Mouse (Mus musculus) adrenal gland, postnatal 10 days (tissue): ENCODE results near the gene Vps26a. TPM values are rescaled to one million over a fixed set of nuclear protein-coding genes. Genes with fewer than 3 reads are reported as not detected.

ENCODE experiments used
- DNase-seq: peaks from one replicate; pipeline ENCODE4 v3.0.0; 2021; ENCODE audit warnings: mixed read lengths
- total RNA-seq, 2 experiments: library from RNA; stranded (reverse); gene quantifications; 2 replicates each; pipeline ENCODE4 v1.2.3; 2021

Gene Vps26a
- total RNA-seq, 2 experiments from 2014 or later: 42.9 to 48.3 TPM

DNA sequence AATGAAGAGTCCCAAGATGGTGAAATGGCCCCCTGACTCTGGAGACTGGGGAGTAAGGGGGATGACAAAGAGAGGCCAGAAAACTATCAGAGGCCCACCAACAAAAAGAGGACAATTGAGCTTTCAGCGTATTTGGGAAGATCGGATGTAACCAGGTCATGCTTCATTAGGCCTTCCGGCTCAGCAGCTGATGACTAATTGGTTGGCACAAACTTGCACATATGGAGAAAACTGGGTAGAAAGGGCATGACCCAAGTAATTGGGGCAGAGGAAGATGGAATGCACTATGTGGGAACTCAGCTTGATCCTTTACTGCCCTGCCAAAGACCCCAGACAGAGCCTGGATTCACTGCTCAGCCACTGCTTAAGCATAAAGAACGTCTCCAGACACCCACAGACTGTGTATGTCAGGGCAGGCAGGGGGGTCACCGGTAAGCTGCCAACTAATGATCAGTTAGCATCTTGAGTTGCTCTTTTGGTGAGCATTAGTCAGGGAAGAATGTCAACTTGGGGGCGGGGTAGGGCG is 67.7 kb downstream of the Vps26a start:
- DNase-seq: no peak

DNA sequence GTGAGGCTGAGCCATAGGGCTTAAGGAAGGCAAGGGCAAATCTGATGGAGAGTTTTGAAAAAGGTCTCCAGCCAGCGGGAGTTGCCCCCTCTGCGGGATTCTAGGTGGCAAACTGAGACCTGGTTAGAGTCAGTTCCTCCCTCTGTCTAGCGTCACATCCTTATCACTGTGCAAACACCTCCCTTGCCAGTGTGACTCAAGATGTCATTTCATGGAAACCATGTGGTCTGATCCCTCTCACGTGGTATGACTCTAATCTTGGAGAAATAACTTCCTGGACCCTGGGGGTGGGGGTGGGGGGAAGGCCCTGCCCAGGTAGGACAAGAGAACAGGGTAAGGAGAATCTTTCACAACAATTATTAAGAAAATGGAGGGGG is 73.0 kb downstream of the Vps26a start:
- DNase-seq: no peak

DNA sequence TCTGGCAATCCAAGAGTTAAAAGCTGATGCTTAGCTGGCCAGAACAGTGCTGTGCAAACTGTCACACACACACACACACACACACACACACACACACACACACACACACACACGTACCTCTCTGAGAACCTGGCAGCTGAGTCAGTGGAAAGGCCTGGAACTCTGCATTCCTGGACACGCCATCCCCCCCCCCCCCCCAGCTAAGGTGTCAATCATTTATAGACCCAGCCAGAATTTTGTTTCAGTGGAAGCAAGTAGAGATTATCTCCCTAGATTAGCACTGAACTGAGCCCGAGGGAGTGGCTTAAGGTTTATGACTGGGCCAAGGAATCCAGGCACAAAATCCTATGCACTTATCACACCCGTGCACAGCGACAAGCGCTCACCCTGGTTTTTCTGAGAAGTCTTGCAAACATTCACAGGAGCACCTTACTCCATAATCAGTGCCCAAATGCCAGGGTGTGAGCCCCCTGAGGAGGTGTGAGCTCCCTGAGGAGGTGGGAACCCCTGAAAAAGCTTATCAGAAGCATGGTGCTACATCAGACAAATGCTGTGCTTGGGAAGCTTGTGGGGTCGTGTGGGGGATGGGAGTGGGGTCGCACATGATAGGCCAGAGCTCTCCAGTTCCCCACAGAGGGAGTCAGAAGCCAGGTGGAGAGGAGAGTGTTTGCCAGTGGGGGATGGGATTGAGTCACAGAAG is 73.5 kb downstream of the Vps26a start:
- DNase-seq: no peak

DNA sequence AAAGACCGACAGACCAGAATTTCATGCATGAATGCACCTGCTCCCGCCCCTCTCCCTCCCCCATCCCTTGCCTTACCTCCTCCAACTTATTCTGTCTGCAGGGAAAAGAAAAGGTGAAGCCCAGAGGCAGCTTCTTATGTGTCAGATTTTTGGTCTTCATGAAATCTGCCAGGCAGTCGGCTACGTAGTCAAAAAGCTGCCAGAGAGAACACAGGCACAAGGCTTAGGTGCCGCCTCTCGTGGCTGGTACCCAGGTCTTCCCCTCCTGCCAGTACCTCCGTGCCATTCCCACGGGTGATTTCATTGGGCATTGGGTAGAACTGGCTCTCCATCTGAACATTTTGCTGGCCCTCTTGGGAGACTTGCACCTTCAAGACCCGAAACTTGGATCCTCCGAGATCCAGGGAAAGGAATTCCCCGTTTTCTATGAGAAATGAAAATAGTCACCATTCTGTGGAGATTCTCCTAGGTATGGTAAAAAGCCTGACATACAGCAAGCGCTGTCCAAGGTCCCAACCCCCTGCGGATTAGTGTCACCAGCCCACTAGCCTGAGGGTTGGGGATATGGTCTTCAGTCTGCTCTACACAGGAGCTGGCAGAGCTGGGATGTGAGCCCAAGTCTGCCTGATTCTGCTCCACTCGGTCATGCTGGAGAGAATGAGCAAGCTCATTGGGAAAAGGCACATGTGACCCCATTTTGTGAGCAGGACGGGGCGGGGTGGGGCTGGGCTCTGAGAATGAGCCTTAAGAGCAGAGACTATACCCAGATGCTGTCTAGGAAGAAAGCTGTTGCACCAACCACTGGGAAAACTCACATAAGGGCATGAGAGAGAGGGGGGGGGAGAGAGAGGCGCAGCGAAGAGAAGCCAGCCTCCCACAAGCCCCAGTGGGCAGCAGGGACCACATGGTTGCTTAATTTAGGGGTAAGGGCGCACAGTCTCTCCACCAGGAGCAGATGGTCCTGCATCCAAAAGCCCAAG is 74.9 kb downstream of the Vps26a start:
- no peak for DNase-seq

- DNase-seq: peak; percentile 74
These were observed 75.7 kb downstream of the Vps26a start for GRCm38 (mm10) chr10:62410943-62411342.

Other genes starting within 250 kb of the Vps26a start
- 1 to 10 TPM; 9.0 to 9.5 TPM for gene Tacr2, start 234.4 kb downstream of the Vps26a start, total RNA-seq
- gene Hk1, start 106.9 kb downstream of the Vps26a start, total RNA-seq: 10 to 100 TPM; 27.3 to 38.4 TPM
- gene Hkdc1, start 64.3 kb downstream of the Vps26a start, total RNA-seq: under 1 TPM in 1 of 2 experiments, not detected in 1; 0.30 TPM
- under 1 TPM; 0.42 TPM for gene 4930507D05Rik, start 37.3 kb downstream of the Vps26a start, total RNA-seq
- 10 to 100 TPM; 34.5 to 41.8 TPM for gene Supv3l1, start 37.1 kb downstream of the Vps26a start, total RNA-seq
- gene Srgn, start 40.6 kb upstream of the Vps26a start, total RNA-seq: 10 to 100 TPM; 41.3 to 44.6 TPM
- 10 to 100 TPM; 35.0 to 36.9 TPM for gene Kif1bp, start 91.7 kb upstream of the Vps26a start, total RNA-seq
- gene Ddx21, start 115.5 kb upstream of the Vps26a start, total RNA-seq: 10 to 100 TPM; 52.2 to 54.8 TPM
- gene Ddx50, start 164.4 kb upstream of the Vps26a start, total RNA-seq: 100 to 1,000 TPM; 115 to 120 TPM
- 1 to 10 TPM; 1.1 to 1.8 TPM for gene Stox1, start 239.3 kb upstream of the Vps26a start, total RNA-seq